Mouse (Mus musculus) embryonic facial prominence, embryonic 12.5 days (tissue): ENCODE data around the gene Stkld1. TPM values are rescaled to one million over a fixed set of nuclear protein-coding genes. Genes with fewer than 3 reads are reported as not detected.
A peak's percentile ranks its signal among the peaks of the same experiment; 100 is the strongest.

ENCODE experiments used
- ATAC-seq: fragments of 200-750 bp; cut with Nextera tagmentation; 2 replicates; pipeline ENCODE4 v1.8.0; 2017; ENCODE audit not compliant: insufficient number of reproducible peaks, insufficient read depth, low FRiP score, low TSS enrichment
- H3K27ac ChIP-seq: fragments of 300-500 bp; sonication (generic); 2 replicates; pipeline ENCODE4 v1.5.1; 2016; ENCODE audit warnings: mild to moderate bottlenecking
- H3K27me3 ChIP-seq: fragments of 300-500 bp; sonication (generic); 2 replicates; pipeline ENCODE4 v1.6.1; 2016; ENCODE audit warnings: mild to moderate bottlenecking, moderate library complexity
- H3K36me3 ChIP-seq: fragments of 300-500 bp; sonication (generic); 2 replicates; pipeline ENCODE4 v1.6.1; 2016; ENCODE audit warnings: mild to moderate bottlenecking
- H3K4me1 ChIP-seq: fragments of 300-500 bp; sonication (generic); 2 replicates; pipeline ENCODE4 v1.6.1; 2016
- H3K4me2 ChIP-seq: fragments of 300-500 bp; sonication (generic); replicated peaks from 2 replicates; pipeline ENCODE4 v1.6.1; 2016; ENCODE audit warnings: mild to moderate bottlenecking, moderate library complexity
- H3K4me3 ChIP-seq: fragments of 300-500 bp; sonication (generic); 2 replicates; pipeline ENCODE4 v1.5.1; 2016; ENCODE audit warnings: mild to moderate bottlenecking
- H3K9ac ChIP-seq: fragments of 300-500 bp; sonication (generic); 2 replicates; pipeline ENCODE4 v1.6.1; 2016; ENCODE audit warnings: mild to moderate bottlenecking, moderate library complexity
- H3K9me3 ChIP-seq: fragments of 300-500 bp; sonication (generic); 2 replicates; pipeline ENCODE4 v1.6.1; 2016; ENCODE audit warnings: mild to moderate bottlenecking, moderate library complexity
- WGBS: fragments of 180-500 bp; shearing (Covaris S2); methylation state at CpG from one replicate; pipeline ENCODE4 v1.1.7; 2016; 5-methylcytosine and 5-hydroxymethylcytosine counted together
- polyA plus RNA-seq: library from polyadenylated mRNA; unstranded; fragments of >200 nt; fragmentation: Nextera tagmentation; extraction: Ambion mirVana; gene quantifications from 2 replicates; pipeline ENCODE4 v1.2.1, GENCODE M21; 2016

Stkld1 gene
- polyA plus RNA-seq, 1 experiment from 2014 or later = not detected

GRCm38 (mm10) chr2:26919684-26920083, 14.2 kb upstream of the Stkld1 start:
- Histone ChIP-seq H3K27me3 (no peaks in the 10 kb centered on the region), H3K4me1 (peaks cover 22% of the 10 kb centered on the region), H3K27ac (no peak overlapping the region), H3K9ac (no peak overlapping the region), H3K36me3 (peaks cover 66% of the 10 kb centered on the region), H3K4me2 (no peak overlapping the region), H3K9me3 (no peaks in the 10 kb centered on the region), H3K4me3 (no peak overlapping the region)
- no peak for ATAC-seq
- 96% methylated on average over 3 of the region's 3 CpGs for WGBS

- no peaks in the 10 kb centered on the region for H3K9me3 ChIP-seq
- H3K4me1 ChIP-seq = peaks cover 18% of the 10 kb centered on the region
- H3K27ac ChIP-seq = no peak overlapping the region
- H3K4me2 ChIP-seq = no peak overlapping the region
- ATAC-seq = no peak
- H3K27me3 ChIP-seq = no peaks in the 10 kb centered on the region
- no peak overlapping the region for H3K9ac ChIP-seq
- no peak overlapping the region for H3K4me3 ChIP-seq
- 81% methylated on average over 6 of the region's 6 CpGs for WGBS
- H3K36me3 ChIP-seq = peaks cover 71% of the 10 kb centered on the region
Measured at GRCm38 (mm10) chr2:26920190-26920855, 13.5 kb upstream of the Stkld1 start.

GRCm38 (mm10) chr2:26921784-26922183, 12.1 kb upstream of the Stkld1 start:
- Histone ChIP-seq H3K27me3 (no peaks in the 10 kb centered on the region), H3K9me3 (no peaks in the 10 kb centered on the region), H3K36me3 (peaks cover 86% of the 10 kb centered on the region), H3K4me1 (peaks cover 14% of the 10 kb centered on the region), H3K27ac (no peak overlapping the region), H3K4me3 (no peak overlapping the region), H3K9ac (no peak overlapping the region), H3K4me2 (no peak overlapping the region)
- 83% methylated on average over 9 of the region's 9 CpGs for WGBS
- ATAC-seq = no peak

- Histone ChIP-seq H3K27ac (no peak overlapping the region), H3K9ac (no peak overlapping the region), H3K4me3 (no peak overlapping the region), H3K36me3 (peaks cover 84% of the 10 kb centered on the region), H3K4me2 (no peak overlapping the region), H3K4me1 (peaks cover 14% of the 10 kb centered on the region; the same call in 1 of the 2 replicates), H3K27me3 (no peaks in the 10 kb centered on the region), H3K9me3 (no peaks in the 10 kb centered on the region)
- ATAC-seq = no peak
- 87% methylated on average over 6 of the region's 6 CpGs for WGBS
Measured at GRCm38 (mm10) chr2:26927745-26928476, 5.9 kb upstream of the Stkld1 start.

GRCm38 (mm10) chr2:26930390-26930789, 3.5 kb upstream of the Stkld1 start:
- no peak overlapping the region for H3K4me3 ChIP-seq
- ATAC-seq = no peak
- 47% methylated on average over 1 of the region's 1 CpGs for WGBS

DNA sequence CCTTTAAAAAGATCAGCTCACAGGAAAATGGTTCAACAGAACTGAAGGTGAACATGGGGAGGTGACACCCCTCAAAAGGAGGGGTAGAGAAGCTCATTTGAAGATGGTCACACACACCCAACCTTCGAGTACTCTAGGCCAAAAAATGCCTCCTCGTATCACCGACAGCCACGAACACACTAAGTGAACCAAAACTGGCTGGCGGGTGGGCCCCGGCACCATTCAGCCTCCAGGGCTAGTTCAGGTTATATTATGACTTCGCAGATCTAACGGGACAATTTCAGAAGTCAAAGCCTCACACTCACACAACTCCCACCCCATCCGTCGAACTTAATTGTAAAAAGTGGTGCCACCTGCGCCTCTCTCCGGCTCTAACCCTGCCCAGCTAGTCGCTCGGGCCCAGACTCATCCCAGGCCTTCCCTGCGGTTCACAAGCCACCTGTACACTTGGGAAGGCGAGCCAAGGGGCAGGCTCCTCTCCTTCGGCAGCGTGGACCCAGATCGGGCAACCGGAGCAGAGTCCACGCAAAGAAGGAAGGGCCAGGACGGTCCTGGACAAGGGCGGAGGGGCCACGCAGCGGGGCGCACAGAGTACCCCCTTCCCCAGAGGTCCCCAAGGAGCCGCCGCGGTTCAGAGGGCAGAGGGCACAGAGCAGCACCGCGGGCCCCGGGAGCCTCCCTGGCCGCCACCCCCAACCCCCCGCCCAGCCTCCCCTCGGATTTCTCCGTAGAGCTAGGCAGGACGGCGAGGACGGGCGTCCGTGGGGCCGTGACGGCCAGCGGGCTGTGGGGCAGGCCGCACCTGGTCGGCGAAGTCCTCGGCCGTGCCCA, 1.2 kb upstream of the Stkld1 start:
- Histone ChIP-seq H3K4me1 (peaks cover 14% of the 10 kb centered on the region; the same call in 1 of the 2 replicates), H3K9me3 (no peaks in the 10 kb centered on the region), H3K27ac (peak overlapping the region; percentile 88), H3K4me2 (peak overlapping the region; percentile 72), H3K4me3 (peak overlapping the region; percentile 97), H3K36me3 (peaks cover 36% of the 10 kb centered on the region), H3K27me3 (no peaks in the 10 kb centered on the region), H3K9ac (peak overlapping the region; percentile 95)
- 2% methylated on average over 45 of the region's 49 CpGs for WGBS
- ATAC-seq = no peak; the same call in none of the 2 replicates

More at GRCm38 (mm10) chr2:26930390-26930789, 3.5 kb upstream of the Stkld1 start:
- Histone ChIP-seq H3K4me2 (no peak overlapping the region), H3K9me3 (no peaks in the 10 kb centered on the region), H3K9ac (no peak overlapping the region), H3K27me3 (no peaks in the 10 kb centered on the region), H3K4me1 (peaks cover 14% of the 10 kb centered on the region; the same call in 1 of the 2 replicates), H3K27ac (no peak overlapping the region), H3K36me3 (peaks cover 59% of the 10 kb centered on the region)

DNA sequence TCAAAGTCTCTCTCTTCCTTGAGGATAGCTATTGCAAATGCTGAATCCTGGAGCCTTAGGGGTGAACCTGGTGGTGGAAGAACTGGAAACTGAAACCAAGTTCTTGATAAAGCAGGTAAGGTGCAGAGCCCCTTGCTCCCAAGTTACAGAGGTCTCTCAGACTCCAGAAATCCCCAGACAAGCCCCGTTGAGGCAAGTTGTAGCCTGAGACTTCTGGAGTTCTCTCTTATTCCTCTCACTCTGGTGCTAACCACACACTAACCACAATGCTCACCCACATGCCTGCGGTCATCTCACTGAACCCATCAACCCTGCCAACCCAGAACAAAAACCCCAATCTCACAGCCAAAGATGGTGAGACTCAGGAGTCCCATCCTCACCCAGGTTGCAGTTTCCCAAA, 1.4 kb downstream of the Stkld1 start:
- Histone ChIP-seq H3K36me3 (peaks cover 13% of the 10 kb centered on the region), H3K4me3 (no peak overlapping the region), H3K27ac (no peak overlapping the region), H3K4me2 (no peak overlapping the region), H3K4me1 (peaks cover 13% of the 10 kb centered on the region; the same call in 1 of the 2 replicates), H3K27me3 (no peaks in the 10 kb centered on the region), H3K9ac (no peak overlapping the region), H3K9me3 (no peaks in the 10 kb centered on the region)
- 92% methylated on average over 2 of the region's 2 CpGs for WGBS
- ATAC-seq = no peak

GRCm38 (mm10) chr2:26936425-26936824, 2.6 kb downstream of the Stkld1 start:
- Histone ChIP-seq H3K4me3 (no peak overlapping the region), H3K4me2 (no peak overlapping the region), H3K27ac (no peak overlapping the region), H3K36me3 (0 out of 2 replicates have a peak, but pooled peaks cover 2% of the 10 kb centered on the region), H3K27me3 (no peaks in the 10 kb centered on the region), H3K4me1 (peaks cover 7% of the 10 kb centered on the region; the same call in 1 of the 2 replicates), H3K9ac (no peak overlapping the region), H3K9me3 (no peaks in the 10 kb centered on the region)
- 46% methylated on average over 1 of the region's 1 CpGs for WGBS
- no peak for ATAC-seq

- H3K27me3 ChIP-seq = 0 out of 2 replicates have a peak, but pooled peaks cover 4% of the 10 kb centered on the region
- no peak overlapping the region for H3K27ac ChIP-seq
- H3K9me3 ChIP-seq = no peaks in the 10 kb centered on the region
- no peak overlapping the region for H3K4me3 ChIP-seq
- H3K9ac ChIP-seq = no peak overlapping the region
- 39% methylated on average over 5 of the region's 5 CpGs for WGBS
- H3K4me1 ChIP-seq = no peaks in the 10 kb centered on the region
- no peak overlapping the region for H3K4me2 ChIP-seq
- no peak for ATAC-seq
- H3K36me3 ChIP-seq = no peaks in the 10 kb centered on the region
Measured at GRCm38 (mm10) chr2:26941539-26941938, 7.7 kb downstream of the Stkld1 start.

- Histone ChIP-seq H3K27ac (no peak overlapping the region), H3K4me3 (no peak overlapping the region), H3K9ac (no peak overlapping the region), H3K4me2 (no peak overlapping the region), H3K9me3 (no peaks in the 10 kb centered on the region), H3K36me3 (0 out of 2 replicates have a peak, but pooled peaks cover 4% of the 10 kb centered on the region), H3K27me3 (0 out of 2 replicates have a peak, but pooled peaks cover 4% of the 10 kb centered on the region), H3K4me1 (no peaks in the 10 kb centered on the region)
- 78% methylated on average over 3 of the region's 3 CpGs for WGBS
- ATAC-seq = no peak
Measured at GRCm38 (mm10) chr2:26943253-26943652, 9.4 kb downstream of the Stkld1 start.

GRCm38 (mm10) chr2:26950411-26950810, 16.6 kb downstream of the Stkld1 start:
- peaks cover 61% of the 10 kb centered on the region for H3K36me3 ChIP-seq
- no peak for ATAC-seq
- H3K9me3 ChIP-seq = no peaks in the 10 kb centered on the region
- no peak overlapping the region for H3K9ac ChIP-seq
- no peaks in the 10 kb centered on the region for H3K4me1 ChIP-seq
- H3K27me3 ChIP-seq = no peaks in the 10 kb centered on the region
- 85% methylated on average over 2 of the region's 2 CpGs for WGBS
- H3K4me2 ChIP-seq = no peak overlapping the region
- no peak overlapping the region for H3K27ac ChIP-seq
- no peak overlapping the region for H3K4me3 ChIP-seq
